Mouse (Mus musculus) layer of hippocampus, postnatal 36 days (tissue): ENCODE data around the gene Ugt1a9. TPM values are rescaled to one million over a fixed set of nuclear protein-coding genes. Genes with fewer than 3 reads are reported as not detected.

Source experiments
- DNase-seq, 2 experiments: peaks; one replicate each; pipeline ENCODE4 v3.0.0; 2022
- total RNA-seq, 2 experiments: library from RNA; stranded (reverse); gene quantifications; 2 replicates each; pipeline ENCODE4 v1.2.3; 2021

Gene Ugt1a9
- total RNA-seq, 2 experiments from 2014 or later = not detected

DNA sequence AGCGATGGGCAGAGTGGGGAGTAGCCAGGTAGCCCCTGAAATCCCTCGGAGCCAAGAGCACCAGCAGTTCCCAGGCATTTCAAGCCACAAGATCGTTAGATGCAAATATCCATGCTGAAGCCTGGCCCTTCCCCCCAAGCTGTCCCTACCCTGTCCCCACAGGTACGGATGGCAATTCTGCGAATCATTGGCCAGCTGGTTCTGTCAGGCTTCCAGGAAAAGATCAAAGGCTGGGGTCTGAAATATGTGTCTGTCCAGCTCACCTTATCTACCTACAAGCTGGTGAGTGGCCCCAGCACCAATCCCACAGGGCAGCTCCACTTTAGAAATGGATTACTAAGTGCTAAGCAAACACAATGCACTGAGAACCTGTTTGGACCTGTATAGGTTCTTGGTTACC is 166.7 kb downstream of the Ugt1a9 start:
- DNase-seq = no peak

DNA sequence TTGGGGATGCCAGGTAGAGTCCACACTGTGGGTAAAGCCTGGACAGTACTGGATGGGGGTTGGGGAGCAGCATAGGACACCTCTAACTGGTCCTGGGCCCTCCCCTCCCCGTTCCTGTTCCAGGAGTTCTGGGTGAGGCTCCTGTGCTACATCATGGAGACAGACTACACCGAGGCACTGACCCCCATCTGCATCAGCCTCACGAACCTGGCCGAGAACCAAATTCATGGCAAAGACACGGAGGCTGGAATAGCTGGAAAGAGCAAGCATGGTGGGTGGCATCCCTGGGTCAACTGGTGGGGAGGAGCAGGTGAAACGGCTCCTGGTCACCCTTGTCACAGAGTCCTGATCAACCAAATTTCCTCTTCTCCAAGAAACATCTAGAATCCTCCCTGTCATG is 168.2 kb downstream of the Ugt1a9 start:
- no peak for DNase-seq

- no peak for DNase-seq
Measured at GRCm38 (mm10) chr1:88240072-88240471, 169.5 kb downstream of the Ugt1a9 start.

DNA sequence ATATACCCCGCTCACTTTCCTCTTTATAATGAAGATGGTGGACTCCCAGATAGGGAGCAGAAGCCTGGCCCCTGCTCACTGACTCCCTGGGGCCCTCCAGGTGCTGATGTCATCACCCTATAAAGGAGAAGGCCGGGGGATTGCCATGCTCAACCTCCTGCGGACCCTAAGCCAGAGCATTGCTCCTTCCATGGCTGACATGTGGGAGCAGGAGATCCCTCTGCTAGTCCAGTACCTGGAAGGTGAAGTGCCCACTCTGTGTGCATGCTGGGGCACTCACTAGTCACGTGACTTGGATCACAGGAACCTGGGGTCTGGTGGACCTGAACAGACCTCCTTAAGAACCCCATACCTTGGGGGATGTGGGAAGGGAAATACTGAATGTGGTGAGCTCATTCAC is 170.0 kb downstream of the Ugt1a9 start:
- DNase-seq = no peak

DNA sequence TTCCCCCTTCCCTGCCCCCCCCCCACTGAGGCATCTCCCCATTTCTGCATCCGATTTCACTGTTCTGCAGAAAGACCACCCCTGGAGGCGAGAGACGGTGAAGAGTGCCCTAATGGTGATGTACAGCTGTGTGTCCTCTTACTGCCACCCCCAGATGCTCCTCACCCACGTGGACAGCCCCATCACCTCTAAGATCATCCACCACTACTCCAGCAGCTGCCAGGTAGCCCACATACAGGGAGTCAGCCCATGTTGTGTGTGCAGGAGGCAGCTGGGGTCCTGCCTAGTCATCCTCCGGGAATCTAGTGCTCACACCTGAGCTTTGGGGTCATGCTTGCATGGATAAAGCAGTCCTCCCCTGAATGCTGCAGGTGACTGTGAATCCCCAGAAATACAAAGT is 173.3 kb downstream of the Ugt1a9 start:
- no peak for DNase-seq

DNA sequence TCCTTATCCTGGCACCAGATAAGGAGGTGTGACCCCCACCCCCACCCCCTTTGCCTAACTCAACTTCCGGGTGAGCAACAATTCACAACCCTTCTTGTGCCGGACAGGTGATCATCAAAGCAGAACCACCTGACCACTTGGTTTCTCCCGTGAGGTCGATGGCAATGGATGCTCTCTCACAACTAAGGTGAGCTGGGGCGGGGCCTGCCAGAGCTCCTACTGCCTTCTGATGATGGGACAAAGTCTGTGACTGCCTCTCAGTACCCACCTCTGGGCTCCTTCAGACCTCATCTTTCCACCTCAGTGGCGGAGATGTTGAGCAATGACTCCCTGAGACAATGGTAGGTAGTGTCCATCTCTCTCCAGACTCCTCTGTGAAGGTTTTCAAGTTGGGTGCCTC is 175.3 kb downstream of the Ugt1a9 start:
- DNase-seq = no peak

DNA sequence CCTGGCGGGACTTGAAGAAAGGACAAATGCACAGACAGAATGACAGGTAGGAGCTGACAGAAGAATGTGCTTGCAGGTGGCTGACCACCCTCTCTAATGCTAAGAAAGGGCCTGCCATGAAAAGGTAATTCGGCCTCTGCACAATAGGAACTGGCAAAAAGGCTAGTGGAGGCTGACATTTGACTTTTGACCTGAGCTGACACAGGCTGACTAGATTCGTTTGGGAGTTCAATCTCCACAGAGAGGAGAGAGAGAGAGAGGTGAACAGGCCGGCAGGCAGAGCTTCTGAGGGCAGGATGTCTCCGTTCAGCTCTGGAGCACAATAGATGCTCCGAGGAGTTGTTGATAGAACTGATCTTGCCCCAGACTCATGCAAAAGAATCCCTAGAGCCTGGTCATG is 175.8 kb downstream of the Ugt1a9 start:
- DNase-seq = no peak

GRCm38 (mm10) chr1:88247660-88248059 is 177.1 kb downstream of the Ugt1a9 start:
- DNase-seq = no peak

GRCm38 (mm10) chr1:88248658-88249057 is 178.1 kb downstream of the Ugt1a9 start:
- DNase-seq = no peak

DNA sequence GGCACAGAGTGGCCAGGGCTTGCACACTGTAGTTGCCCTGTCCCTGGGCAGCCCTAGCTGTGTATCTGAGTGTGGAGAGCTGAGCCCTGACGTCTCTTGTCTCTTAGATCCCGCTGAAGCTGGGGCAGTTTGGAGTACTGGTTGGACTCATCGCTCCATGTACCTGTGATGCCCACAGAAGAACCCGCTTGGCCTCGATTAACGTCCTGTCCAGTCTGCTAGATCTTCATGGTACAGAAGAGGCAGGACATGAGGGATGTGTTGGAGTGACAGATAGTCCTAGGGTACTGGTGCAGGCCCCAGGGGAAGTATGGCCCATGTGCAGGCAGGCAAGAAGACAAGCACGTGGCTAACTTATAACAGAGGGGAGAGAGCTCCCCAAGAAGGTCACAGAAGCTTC is 179.0 kb downstream of the Ugt1a9 start:
- no peak for DNase-seq

DNA sequence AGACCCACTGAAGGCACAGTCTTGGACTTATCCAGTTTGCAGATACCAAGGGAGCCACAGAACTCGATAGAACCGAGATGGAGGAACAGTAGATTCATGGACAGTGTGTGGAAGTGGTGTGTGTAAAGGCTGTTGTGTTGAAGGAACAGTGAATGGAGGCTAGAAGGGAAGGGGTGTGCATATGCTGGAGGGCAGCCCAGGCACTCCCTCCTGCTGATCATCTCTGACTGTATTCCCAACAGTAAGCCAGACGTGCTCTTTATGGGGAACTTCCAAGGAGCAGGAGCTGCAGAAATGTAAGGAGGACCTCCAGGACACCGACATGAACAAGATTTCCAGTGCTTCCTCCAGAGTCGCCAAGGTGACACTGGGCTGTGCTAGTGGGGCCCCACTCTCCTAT is 179.4 kb downstream of the Ugt1a9 start:
- no peak for DNase-seq

GRCm38 (mm10) chr1:88253106-88253505 is 182.5 kb downstream of the Ugt1a9 start:
- DNase-seq = no peak

- no peak for DNase-seq
Measured at GRCm38 (mm10) chr1:88253540-88253939, 182.9 kb downstream of the Ugt1a9 start.

DNA sequence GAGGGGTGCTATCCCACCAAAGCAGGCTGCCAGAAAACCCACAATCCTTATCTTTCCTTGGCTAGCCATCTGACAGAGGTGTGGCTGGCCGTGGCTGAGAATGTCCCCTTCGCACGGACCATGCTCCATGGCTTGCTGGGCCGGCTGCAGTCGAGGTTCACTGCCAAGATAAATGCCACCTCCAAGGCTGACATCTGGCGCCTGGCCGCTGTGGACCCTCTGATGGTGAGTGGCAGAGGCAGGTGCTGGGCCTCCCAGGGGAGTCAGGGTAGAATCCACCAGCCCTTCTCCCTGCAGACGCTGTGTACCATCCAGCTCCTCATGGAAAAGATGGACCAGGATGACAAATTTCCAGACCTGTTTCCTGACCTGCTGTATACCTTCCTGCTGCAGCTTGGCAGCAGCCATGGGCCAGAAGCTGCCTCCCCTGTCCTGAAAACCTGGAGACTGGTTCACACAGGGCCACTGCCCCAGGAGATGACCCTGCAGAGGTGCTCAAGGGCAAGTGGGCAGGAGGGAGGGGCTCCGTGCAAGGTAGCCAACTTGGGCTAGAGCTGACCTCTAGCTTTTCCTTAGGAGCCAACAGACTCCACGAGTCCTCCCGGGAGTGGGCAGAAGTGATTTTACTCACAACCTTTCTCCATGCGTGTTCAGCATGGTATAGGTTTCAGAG is 184.3 kb downstream of the Ugt1a9 start:
- DNase-seq = no peak

- DNase-seq = no peak
Measured at GRCm38 (mm10) chr1:88255466-88255857, 184.9 kb downstream of the Ugt1a9 start.

DNA sequence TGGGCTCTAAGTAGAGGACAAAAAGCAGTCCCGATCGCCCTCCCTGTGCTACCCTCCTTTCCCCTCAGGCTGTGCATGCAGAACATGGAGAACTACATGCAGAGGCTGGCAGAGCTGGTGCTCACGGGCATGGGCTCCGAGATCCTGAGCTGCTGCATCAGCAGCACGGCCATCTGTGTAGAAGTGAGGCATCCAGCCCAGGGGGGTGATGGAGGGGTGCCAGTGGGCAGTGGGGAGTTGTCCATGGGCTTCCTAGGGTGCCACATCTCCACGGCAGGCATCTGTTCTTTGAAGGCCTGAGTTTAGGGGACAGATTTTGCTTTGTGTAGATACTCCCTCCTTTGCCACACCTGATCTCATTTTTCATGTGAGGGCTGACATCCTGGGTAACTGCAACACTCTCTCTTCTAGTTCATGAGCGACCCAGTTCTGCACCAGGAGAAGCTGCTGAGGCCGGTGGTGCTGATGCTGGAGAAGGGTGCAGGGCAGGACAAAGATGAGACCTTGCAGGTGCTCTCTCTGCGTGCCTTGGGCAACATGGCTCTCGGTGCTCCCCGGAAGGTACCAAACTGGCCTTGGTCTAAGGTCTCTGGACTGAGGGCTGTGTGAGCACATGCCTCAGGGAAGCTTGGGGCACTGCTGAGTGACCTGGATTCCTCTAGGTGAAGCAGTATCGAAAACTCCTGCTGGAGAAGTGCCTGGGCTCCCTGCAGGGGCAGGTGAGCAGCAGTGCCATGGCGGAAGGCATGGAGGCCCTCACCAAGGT is 185.6 kb downstream of the Ugt1a9 start:
- DNase-seq = no peak

DNA sequence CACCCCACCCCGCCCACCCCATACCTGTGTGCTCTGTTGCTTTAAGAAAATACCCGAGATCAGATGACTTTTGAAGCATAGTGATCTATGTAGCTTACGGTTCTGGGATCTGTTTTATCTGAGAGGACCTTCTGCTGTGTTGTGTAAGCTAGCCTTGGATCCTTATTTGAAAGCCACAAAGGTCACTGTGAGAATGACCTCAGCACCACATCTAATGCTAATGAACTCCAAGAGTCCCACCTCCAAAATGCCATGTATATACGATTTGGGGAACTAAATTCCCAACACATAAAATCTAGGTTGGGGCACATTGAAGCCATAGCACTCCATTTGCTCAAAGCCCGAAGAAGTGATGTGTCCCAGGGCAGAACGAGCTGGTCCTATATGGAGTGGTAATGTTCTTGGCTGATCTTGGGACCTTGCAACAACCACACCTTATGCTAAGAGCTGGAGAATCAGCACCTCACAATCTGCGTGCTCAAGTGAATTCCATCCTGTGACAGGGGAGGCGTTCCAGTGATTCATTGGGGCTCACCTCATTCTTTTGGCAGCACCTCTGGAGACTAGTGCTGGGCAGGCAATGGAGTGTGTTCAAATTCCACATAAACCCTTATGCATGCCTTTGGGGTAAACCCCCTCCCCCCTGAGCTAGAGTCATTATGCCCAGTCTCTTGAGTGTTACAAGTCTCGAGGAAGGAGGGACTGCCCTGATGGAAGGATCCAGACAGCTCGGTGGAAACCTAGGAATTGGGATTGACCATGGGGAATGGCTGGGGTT is 186.5 kb downstream of the Ugt1a9 start:
- no peak for DNase-seq

GRCm38 (mm10) chr1:88257681-88258080 is 187.1 kb downstream of the Ugt1a9 start:
- DNase-seq = no peak

DNA sequence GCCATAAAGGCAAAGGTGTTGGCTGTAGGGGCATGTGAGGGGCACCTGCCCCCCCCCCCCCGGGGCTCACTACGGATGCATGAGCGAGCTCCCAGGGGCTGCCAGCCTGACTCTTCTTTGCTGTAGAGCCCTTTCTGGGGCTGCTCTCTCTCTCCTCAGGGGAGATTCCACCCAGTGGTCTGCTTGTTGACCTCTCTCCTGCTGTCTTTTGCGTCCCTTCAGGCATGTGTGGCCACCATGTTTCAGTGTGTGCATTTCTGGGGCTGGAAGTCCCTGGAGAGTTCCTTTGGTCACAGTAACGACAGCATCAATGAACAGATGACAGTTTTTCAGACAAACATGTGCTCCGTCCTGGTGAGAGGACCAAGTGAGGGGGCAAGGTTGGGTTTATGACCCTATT is 187.8 kb downstream of the Ugt1a9 start:
- no peak for DNase-seq

GRCm38 (mm10) chr1:88258881-88259642 is 188.5 kb downstream of the Ugt1a9 start:
- no peak for DNase-seq

DNA sequence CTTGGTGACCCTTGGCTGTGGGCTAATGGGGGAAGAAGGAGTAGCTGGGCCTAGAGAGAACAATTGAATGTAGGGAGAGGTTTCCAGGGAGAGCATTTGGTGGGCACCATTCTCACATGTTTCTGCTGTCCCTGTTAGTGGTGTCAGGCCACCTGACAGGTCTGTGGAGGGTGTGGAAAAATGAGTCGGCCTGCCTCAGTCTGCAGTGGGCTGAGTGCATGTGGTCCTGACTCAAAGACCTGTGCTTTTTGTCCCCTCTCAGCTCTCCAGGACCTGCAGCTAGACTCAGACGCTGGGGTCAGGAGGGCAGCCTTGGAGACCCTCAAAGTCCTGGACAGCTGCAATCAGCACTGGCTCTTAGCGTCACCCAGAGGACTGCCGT is 189.0 kb downstream of the Ugt1a9 start:
- no peak for DNase-seq

DNA sequence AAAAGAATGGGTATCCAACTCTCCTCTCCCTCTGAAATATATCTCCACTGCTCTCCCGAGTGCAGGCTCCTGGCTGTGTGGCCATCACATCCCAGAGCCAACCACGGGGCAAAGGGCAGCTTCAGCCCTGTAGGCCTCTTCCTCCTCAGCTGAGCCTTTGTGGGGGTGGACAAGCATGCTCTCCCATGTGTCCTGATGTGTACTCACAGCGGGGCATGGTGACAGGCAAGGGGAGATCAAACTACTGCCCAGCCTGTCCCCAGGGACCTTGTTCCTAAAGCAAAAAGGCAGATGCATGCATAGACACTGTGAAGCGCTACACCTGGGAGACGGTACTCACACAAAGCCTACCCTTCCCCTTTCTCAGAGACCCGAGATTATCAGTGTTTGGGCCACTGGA is 189.5 kb downstream of the Ugt1a9 start:
- DNase-seq = no peak
